Mouse (Mus musculus) cerebellum, adult 8-10 months (tissue): ENCODE measurements around the gene Sorcs3.
A peak's percentile ranks its signal among the peaks of the same experiment; 100 is the strongest.

Source experiments
- DNase-seq: peaks from one replicate; pipeline ENCODE4 v3.0.0; 2022

The Sorcs3 gene

GRCm38 (mm10) chr19:48533582-48533981 lies 327.8 kb downstream of the Sorcs3 start:
- no peak for DNase-seq

DNA sequence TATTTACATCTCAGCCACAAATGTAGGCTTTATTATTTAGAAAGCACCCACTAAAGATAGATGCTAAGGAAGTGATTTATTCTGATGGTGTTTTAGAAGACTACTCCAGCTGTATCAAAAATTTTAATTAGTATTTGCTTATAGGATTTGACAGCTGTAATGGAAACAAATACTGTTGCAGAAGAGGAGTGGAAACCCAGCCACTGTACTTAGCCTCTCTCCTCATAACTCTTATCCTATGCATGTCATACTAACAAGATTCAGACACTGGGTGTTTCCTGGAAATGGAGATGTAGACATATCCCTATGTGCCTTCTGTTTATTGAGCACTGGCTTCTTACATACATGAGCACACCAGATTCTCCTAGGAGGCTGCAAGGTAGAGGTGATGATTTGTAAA lies 338.5 kb downstream of the Sorcs3 start:
- DNase-seq: no peak

GRCm38 (mm10) chr19:48545421-48546132 lies 339.8 kb downstream of the Sorcs3 start:
- no peak for DNase-seq

DNA sequence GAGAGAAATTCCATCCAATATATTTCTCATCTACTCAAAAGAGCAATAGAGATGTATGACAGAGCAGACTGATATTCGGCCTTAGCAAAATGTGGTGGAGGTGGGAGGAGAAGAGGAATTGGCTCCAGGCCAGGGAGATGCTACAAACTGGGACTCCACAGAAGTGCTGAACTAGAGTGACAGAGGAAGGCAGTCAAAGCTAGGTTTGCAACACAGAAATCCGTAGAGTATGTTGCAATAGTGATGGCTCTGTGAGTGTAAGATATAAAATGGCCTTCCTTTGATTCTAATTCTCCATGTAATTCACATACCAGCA lies 340.3 kb downstream of the Sorcs3 start:
- no peak for DNase-seq

DNA sequence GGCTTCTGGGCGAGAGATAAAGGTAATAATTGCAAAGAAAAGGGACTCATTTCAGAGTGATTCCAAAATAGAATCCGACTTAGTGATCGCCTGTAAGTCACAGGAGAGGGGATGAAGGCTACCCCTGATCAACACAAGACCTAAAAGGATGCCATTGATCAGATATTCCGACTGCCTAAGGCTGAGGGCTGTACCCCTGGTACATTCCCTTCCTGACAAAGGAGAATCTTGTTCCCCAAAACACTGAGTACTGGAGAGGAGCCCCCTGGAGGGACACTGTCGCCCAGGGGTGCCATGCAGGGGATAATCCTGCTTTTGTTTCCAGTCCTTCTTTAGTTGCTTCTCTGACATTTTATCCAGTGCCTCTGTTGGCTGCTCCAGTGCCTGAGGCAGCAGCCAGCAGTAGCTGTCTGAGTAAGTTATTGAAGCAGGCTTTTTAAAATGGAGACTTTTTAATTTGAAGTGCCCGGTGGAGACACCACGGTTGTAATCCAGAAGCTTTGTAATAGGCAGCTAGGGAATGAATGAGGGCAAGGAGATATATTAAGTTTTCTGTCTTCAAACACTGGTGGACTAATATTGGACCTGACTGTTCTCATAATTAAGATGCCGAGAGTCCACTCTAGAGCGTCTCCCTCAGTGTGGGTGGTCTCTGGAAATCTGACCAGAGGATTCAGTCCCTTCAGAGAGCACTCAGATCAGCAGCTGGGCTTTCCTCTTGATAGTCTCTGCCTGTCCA lies 342.5 kb downstream of the Sorcs3 start:
- DNase-seq: peak; percentile 2

DNA sequence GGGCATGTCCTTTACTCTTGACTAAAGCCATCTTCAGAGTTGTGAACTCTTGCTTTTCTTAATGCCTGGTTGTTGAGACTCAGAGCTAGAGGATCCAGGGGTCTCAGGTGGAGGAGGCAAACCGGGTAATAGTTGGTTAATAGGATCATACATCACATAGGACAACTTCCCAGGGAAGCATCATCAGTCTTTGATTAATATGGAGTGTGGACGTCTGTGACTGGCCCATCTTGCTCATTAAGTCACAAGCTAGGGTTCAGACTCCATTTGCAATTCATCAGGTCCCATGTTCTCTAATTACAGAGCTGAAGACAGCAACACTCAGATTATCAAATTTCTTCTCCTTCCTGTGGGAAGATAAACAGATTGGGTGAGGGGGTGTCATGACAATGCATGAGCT lies 353.6 kb downstream of the Sorcs3 start:
- no peak for DNase-seq

GRCm38 (mm10) chr19:48575736-48576135 lies 369.9 kb downstream of the Sorcs3 start:
- DNase-seq: no peak

GRCm38 (mm10) chr19:48577169-48577568 lies 371.3 kb downstream of the Sorcs3 start:
- DNase-seq: no peak

- no peak for DNase-seq
Observed at GRCm38 (mm10) chr19:48584938-48585560, 379.2 kb downstream of the Sorcs3 start.

DNA sequence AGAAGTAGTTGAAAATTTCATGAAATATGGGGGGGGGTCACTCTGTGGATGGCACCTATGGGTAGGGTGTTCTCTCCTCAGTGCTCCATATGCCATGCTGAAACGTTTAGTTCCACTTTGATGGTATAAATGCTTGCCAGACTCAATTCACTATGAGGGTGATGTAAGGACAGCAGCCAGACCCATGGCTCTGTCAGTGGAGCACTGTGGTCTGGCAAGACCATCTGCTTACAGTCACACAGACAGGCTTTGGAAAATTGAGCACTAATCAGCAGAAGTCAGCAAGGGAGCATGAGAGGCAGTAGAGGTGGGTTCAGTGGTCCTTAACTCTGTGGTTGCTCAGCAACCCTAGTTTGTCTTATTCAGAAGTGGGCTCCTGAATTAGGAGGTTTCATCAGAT lies 411.1 kb downstream of the Sorcs3 start:
- DNase-seq: no peak

- no peak for DNase-seq
Observed at GRCm38 (mm10) chr19:48630671-48631327, 425.0 kb downstream of the Sorcs3 start.

DNA sequence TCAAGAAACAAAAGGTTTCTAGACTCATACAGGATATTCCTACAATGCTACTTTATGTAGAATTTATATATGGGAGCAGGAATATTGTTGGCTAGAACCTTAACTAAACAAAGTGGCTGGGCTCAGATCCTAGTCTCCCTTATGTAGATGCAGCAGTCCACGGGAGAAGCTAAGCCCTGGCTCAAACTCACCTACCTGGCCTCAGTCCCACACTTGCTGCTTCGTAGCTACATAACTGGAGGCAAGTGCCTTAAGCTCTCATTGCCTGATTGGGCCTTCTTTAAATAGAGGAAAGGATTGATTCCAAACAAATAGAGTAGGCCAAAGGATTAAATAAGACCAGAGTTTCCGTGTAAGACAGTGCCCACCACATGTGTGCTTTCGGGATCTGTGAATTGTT lies 436.7 kb downstream of the Sorcs3 start:
- no peak for DNase-seq

DNA sequence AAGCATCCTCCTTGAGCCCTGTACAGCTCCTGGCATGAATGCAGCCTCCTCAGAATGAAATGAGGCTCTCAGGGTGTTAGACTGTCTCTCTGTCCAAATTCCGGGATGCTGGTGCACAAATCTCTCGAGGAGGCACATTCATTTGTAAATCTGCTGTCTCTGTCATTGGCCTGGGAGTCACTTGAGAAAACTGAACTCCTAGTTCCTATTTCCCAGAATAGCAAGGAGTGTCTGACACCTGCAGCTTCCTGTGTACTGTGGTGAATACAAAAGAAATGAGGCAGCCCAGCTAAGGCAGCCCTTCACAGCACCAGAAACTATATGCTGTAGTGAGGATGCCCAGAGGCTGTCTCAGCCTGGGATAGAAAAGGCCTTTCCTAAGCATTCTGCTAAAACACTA lies 444.1 kb downstream of the Sorcs3 start:
- DNase-seq: no peak

- no peak for DNase-seq
Observed at GRCm38 (mm10) chr19:48651617-48652016, 445.8 kb downstream of the Sorcs3 start.

DNA sequence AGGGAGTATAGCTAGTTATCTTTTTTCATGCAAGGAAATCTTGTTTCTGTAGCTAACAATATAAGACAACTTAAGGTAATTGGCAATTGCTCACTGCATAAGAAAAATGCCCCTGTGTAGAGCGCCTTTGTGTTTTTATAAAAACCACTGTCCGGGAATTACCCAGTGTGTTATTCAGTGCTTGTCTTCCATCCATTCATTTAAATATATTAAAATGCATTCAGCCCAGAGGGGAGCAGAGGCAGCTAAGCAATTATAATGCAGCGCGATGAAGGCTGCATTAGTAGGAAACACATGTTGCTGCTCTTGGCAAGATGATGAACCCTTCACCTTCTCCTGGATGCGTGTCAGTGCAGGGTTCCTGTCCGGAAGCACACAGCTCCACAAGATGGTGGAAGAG lies 454.4 kb downstream of the Sorcs3 start:
- DNase-seq: no peak

DNA sequence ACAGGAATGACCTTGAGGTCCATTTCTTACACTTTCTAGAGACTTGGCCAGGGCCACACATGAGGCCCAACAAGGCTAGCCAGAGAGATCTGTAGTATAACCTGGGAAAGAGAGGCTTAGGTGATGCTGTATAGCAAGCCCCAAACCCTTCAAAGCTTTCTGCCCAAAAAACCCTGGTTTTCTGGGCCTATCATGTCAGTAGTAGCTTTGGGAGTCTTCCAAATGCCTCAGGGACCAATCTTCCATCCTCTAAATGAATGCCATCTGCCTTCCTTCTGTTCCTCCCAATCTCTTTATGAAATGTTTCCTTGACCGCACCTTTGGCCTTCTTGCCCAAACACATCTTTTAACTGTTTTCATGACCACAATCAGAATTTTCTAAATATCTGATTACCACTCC lies 474.1 kb downstream of the Sorcs3 start:
- DNase-seq: no peak

DNA sequence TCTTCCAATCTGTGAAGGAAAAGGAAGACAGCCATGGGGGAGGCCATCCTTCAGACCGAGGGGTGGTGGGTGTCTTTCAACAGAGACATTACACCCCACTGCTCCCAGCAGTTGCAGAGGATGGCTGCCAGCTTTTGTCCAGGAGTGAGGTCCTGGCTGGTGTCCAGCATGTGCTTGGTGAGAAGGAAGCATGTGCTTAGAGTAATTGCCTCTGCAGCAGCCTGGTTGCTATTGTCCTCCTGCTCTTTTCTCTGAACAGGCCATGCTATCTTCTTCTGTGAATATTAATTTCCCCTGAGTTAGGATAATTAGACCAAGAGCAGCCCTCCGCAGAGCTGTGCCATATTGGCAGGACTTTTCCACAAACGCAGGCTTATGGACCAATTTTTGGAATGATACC lies 476.7 kb downstream of the Sorcs3 start:
- no peak for DNase-seq

GRCm38 (mm10) chr19:48686369-48686768 lies 480.5 kb downstream of the Sorcs3 start:
- no peak for DNase-seq

DNA sequence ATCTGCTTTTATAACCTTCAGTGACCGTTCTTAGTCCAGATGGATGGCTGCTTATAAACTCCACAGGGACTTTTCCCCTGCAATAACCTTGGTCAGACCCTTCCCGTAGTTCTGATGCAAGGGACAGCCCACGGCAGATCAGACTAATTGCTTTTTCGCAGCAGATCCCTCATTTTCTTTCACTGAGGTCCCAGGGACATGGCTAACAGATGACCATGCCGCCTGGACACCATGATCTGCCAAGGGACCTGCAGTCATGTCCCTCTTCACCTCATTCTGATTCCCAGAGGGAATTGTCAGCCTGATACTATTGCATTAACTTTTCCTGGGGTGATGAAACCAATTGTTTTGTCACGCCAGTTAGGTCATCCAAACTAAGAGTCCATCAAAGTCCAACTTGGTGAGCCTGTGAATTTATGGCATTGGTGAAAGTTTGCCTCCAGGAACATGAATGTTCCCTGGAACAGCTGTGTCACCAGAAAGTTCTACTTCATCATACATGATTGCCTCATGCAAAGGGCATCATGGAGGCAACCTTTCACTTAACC lies 494.4 kb downstream of the Sorcs3 start:
- peak; percentile 5 for DNase-seq

GRCm38 (mm10) chr19:48703763-48704162 lies 497.9 kb downstream of the Sorcs3 start:
- no peak for DNase-seq

DNA sequence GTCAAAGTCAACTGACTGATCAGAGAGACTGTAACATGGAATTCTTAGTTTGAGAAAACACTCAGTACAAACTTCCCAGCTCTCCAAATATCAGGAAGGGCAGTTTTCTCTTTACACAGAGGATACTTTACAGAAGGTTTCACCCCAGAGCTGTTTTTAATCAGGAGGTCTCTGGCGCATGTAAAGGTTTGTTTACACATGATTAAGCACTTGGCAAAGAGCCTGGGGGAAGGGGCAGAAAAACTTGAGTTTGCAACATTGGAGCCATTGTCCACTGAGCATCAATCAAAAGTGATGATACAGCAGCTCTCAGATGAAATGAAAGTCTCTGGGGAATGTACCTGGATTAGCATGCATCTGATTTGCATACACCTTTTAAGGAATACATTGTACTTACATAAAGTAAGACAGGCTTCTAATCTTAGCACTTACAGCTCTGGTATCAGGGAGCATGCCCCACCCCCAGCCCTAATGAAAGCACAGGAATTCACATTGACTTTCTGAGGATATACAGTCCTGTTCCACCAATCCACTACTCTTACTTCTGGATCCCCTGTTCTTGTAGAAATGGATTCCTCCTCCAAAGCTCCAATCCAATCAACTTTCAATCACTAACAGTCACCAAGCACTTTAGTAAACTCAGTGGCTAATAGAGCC lies 500.6 kb downstream of the Sorcs3 start:
- DNase-seq: no peak

DNA sequence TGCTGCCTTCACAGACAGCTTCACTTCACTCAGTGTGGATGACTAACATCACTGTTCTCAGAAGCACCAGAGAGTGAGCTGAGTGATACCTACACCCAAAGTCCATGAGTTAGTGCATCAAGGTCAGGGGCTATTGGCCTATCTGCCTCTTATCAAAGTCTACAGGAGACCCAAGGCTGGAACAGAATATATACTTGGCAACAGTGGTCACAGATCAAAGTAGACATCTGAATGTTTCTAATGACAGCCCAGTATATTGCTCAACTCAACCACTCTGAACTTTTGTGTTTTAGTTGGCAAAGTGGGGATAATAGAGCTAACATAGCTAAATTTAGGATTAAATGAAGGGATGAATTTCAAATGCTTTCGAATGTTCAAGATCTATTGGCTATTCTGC lies 501.1 kb downstream of the Sorcs3 start:
- DNase-seq: no peak

GRCm38 (mm10) chr19:48725851-48726419 lies 520.1 kb downstream of the Sorcs3 start:
- DNase-seq: no peak
